Mouse (Mus musculus) CH12.LX (cell line): ENCODE results near the gene Celf2.

Source experiments
- CTCF ChIP-seq, 2 experiments: IDR thresholded peaks in 1 of 2; conservative IDR thresholded peaks in 1 of 2; 2 replicates each; pipeline ENCODE4 v1.5.1; 2011 to 2012; ENCODE audit warnings: low read depth in 2 of 2, low read length in 2 of 2, improper control_type of control experiment in 1 of 2, inconsistent platforms in 1 of 2, mild to moderate bottlenecking in 1 of 2, moderate library complexity in 1 of 2
- IRF4 ChIP-seq: IDR thresholded peaks from 2 replicates; pipeline ENCODE4 v1.6.1; 2014; ENCODE audit warnings: low read depth, mild to moderate bottlenecking, inconsistent platforms, low read length, improper control_type of control experiment
- POLR2A ChIP-seq: IDR thresholded peaks from 2 replicates; pipeline ENCODE4 v1.6.1; 2011; ENCODE audit warnings: low read depth, mild to moderate bottlenecking, improper control_type of control experiment, low read length
- USF1 ChIP-seq: IDR thresholded peaks from 2 replicates; pipeline ENCODE4 v1.6.1; 2014; ENCODE audit warnings: low read depth, mild to moderate bottlenecking, inconsistent platforms, low read length, improper control_type of control experiment

DNA sequence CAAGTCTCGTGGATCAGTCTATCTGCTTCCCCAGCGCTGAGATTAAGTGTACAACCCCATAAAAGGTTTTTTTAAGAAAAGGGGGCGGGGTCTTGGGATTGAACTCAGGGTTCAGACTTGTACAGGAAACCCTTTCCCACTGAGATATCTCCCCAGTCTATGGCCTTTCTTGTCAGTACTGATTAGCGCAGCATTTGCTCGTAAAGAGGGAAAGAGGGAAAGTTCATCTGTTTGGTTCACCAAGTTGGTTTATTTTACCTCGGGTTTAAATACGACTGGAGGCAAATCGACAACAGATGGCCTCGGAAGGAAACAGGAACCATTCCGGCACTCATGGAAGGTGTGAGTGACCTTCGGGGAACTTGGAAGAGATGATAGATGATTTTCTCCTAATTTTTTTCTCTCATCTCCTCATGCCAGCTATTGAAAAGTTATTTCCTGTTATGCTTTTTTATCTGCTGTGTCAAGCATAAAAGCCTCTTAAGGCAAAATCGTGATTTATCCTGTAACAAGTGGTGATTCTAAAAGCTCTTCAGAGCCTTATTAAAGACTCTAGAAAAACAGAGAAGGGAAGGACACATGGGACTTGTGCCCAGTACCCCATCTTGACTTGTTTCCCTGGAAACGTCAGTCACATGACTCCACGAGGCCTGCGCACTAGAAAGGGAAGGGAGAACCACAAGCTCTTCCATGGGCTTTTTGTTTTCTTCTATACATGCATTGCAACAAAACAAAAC, 585.5 kb downstream of the Celf2 start:
- no peak for TF ChIP-seq POLR2A
- TF ChIP-seq CTCF (conservative IDR thresholded peaks at IDR 0.05 in 1 of 2, IDR thresholded peaks at IDR 0.05 in 1 of 2; ENCODE audit: low read depth in 2 of 2, low read length in 2 of 2) = no peak
- no peak for TF ChIP-seq IRF4
- TF ChIP-seq USF1 = no peak
